Comparison of ENCODE assay signal across 18 mouse cellular contexts in the genomic region with DNA sequence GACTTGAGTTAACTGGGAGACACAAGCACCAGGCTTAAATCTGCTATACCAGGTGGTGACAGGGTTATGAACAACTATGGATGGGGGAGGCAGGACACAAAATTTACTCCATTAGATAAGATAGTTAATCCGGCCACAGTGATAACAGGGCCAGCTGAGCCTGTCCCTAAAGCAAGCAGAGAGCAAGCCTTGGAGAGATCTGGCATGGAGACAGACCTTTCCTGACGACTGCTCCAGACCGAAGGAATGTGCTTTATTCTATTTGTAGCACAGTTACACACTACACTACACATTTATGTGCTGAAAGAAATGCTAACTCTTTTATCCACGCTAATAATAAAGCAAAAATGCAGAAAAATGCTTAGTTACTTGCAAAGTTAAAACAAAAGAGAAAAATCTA. TPM values are rescaled to one million over a fixed set of nuclear protein-coding genes. Genes with fewer than 3 reads are reported as not detected.
A peak's percentile ranks its signal among the peaks of the same experiment; 100 is the strongest.
DNase-seq lines count a peak whose midpoint lies in the region; ATAC-seq lines count a peak whose summit lies in the region.
"Had no signal": no experiment of that assay in that cellular context is flagged by ENCODE, and none has a peak within 500 bp of the region (broad histone marks: within the 10 kb centered on the region; RNA-seq: fewer than 3 reads in every experiment).

No protein-coding gene starts in this region.

- peak; percentile 88 for ATAC-seq in heart, embryonic 14.5 days (ENCODE audit: insufficient number of reproducible peaks, insufficient read depth, low FRiP score, low read depth)
- ATAC-seq: forebrain, embryonic 13.5 days; forebrain, postnatal 0 days; intestine, embryonic 16.5 days had no signal

- peak overlapping the region; percentile 72 for H3K27ac ChIP-seq in heart, embryonic 10.5 days
- H3K27ac ChIP-seq in heart, embryonic 14.5 days (replicated peaks in 1 of 2; ENCODE audit: control insufficient read depth in 1 of 2, insufficient read depth in 1 of 2, low read depth in 2 of 2, low read length in 2 of 2) = peak overlapping the region; percentile 76 to 92
- H3K27ac ChIP-seq: embryonic facial prominence, embryonic 10.5 days; forebrain, embryonic 13.5 days; hindbrain, embryonic 15.5 days had no signal

- peaks cover 10% of the 10 kb centered on the region; the same call in 1 of the 2 replicates for H3K36me3 ChIP-seq in heart, embryonic 10.5 days
- peaks cover 24% of the 10 kb centered on the region for H3K36me3 ChIP-seq in heart, embryonic 14.5 days (ENCODE audit: control insufficient read depth, insufficient read depth, low read length)

- no peaks in the 10 kb centered on the region for H3K27me3 ChIP-seq in heart, embryonic 10.5 days (ENCODE audit: insufficient read depth, poor library complexity, severe bottlenecking)
- no peaks in the 10 kb centered on the region for H3K27me3 ChIP-seq in heart, embryonic 14.5 days (ENCODE audit: control insufficient read depth, insufficient read depth, low read length)
- H3K27me3 ChIP-seq: CH12.LX; forebrain, embryonic 13.5 days; hindbrain, embryonic 15.5 days had no signal

- 25% methylated on average over 4 of the region's 4 CpGs for WGBS in heart, embryonic 10.5 days
- 8% methylated on average over 4 of the region's 4 CpGs for WGBS in heart, embryonic 14.5 days

- no peak overlapping the region for H3K4me3 ChIP-seq in heart, embryonic 10.5 days
- no peak overlapping the region for H3K4me3 ChIP-seq in heart, embryonic 14.5 days (ENCODE audit: control insufficient read depth in 1 of 2, insufficient read depth in 1 of 2, low read depth in 1 of 2, low read length in 2 of 2)
- H3K4me3 ChIP-seq: embryonic facial prominence, embryonic 10.5 days; forebrain, embryonic 13.5 days; hindbrain, embryonic 15.5 days had no signal

- H3K4me1 ChIP-seq in heart, embryonic 10.5 days = peaks cover 13% of the 10 kb centered on the region
- peaks cover 8 to 30% of the 10 kb centered on the region in 2 experiments for H3K4me1 ChIP-seq in heart, embryonic 14.5 days (ENCODE audit: control insufficient read depth in 2 of 2, insufficient read depth in 2 of 2, low read length in 2 of 2)
- H3K4me1 ChIP-seq: embryonic facial prominence, embryonic 10.5 days; forebrain, embryonic 13.5 days; hindbrain, embryonic 15.5 days had no signal

- H3K4me2 ChIP-seq in heart, embryonic 14.5 days (ENCODE audit: low read length) = peak overlapping the region; percentile 11
- H3K4me2 ChIP-seq: forebrain, embryonic 13.5 days; hindbrain, embryonic 15.5 days had no signal

- H3K9ac ChIP-seq in heart, embryonic 14.5 days (ENCODE audit: low read length) = peak overlapping the region; percentile 0; the same call in 1 of the 2 replicates
- H3K9ac ChIP-seq: forebrain, embryonic 13.5 days; forebrain, postnatal 0 days; hindbrain, embryonic 15.5 days had no signal

- intact Hi-C loops in heart, postnatal 36 days (cut with DNase I) = no loop called here
- intact Hi-C loops in heart, postnatal 10 days (cut with DNase I) = loop anchor here (2.0 kb wide), 1 partner anchor 23 kb away; no protein-coding TSS in a partner anchor

- H3K9me3 ChIP-seq in heart, embryonic 10.5 days = no peaks in the 10 kb centered on the region
- H3K9me3 ChIP-seq in heart, embryonic 14.5 days (ENCODE audit: control insufficient read depth, low read length) = no peaks in the 10 kb centered on the region
- H3K9me3 ChIP-seq: embryonic facial prominence, embryonic 10.5 days; forebrain, embryonic 13.5 days; hindbrain, embryonic 15.5 days had no signal

- DNase-seq in heart, adult 11 months = peak; percentile 90
- no peak for DNase-seq in heart, postnatal 36 days
- DNase-seq in heart, embryonic 10.5 days (ENCODE audit: low spot score) = no peak
- peak; percentile 64 to 69 for DNase-seq in heart, postnatal 10 days
- no peak for DNase-seq in left cerebral cortex, adult 8-10 months (ENCODE audit: low spot score in 2 of 2)
- no peak for DNase-seq in kidney, adult 11 months
- DNase-seq in urinary bladder, postnatal 25 days (ENCODE audit: low spot score) = no peak
- DNase-seq: cerebellum, adult 2 months; cerebellum, postnatal 10 days; forebrain, postnatal 0 days; gastrocnemius, postnatal 25 days; kidney, adult 8-10 months had no signal

RNA-seq across cellular contexts. Expression of gene Ide, which starts 46.0 kb away (rescaled TPM):
- total RNA-seq in heart, postnatal 36 days (2021) = 10 to 100 TPM; 69.1 to 71.1 TPM
- 49.9 and 63.3 TPM in 2 replicates for polyA plus RNA-seq in heart, embryonic 10.5 days (2016; fragmentation: Nextera tagmentation; extraction: Ambion mirVana)
- polyA plus RNA-seq in heart, embryonic 14.5 days (2014; fragmentation: Nextera tagmentation; extraction: Ambion mirVana) = 83.2 and 87.5 TPM in 2 replicates
- total RNA-seq in heart, postnatal 10 days (2021) = 100 to 1,000 TPM; 109 to 147 TPM
- 10 to 100 TPM; 35.0 to 40.4 (median 37.2) TPM for total RNA-seq in left cerebral cortex, adult 8-10 months (2022)

Comparison
In these comparisons a context has a peak if more than half of its experiments do, and no peak if none do; other contexts are left out.
1. DNase-seq: peak in heart, adult 11 months (single experiment) and heart, postnatal 10 days (2 of 2); none in heart, postnatal 36 days (0 of 2), heart, embryonic 10.5 days (single experiment), left cerebral cortex, adult 8-10 months (0 of 2), kidney, adult 11 months (single experiment) and urinary bladder, postnatal 25 days (single experiment).